Mouse (Mus musculus) embryonic fibroblast, embryonic 13.5 days (primary cell): ENCODE measurements around the gene Snapc2.

ENCODE experiments used
- CTCF ChIP-seq: IDR thresholded peaks from 2 replicates; pipeline ENCODE4 v1.5.1; 2011; ENCODE audit warnings: mild to moderate bottlenecking, control low read depth, low read length, moderate library complexity, borderline replicate concordance; ENCODE audit not compliant: insufficient read depth
- POLR2A ChIP-seq: IDR thresholded peaks from 2 replicates; pipeline ENCODE4 v1.6.1; 2011; ENCODE audit warnings: low read depth, mild to moderate bottlenecking, control low read depth, low read length, moderate library complexity

- TF ChIP-seq POLR2A, result no peak
- TF ChIP-seq CTCF, result no peak
Measured at GRCm38 (mm10) chr8:4227919-4228318, 25.0 kb upstream of the Snapc2 start.
